Mouse (Mus musculus): Measurements from ENCODE around the gene Tmed9. TPM values are rescaled to one million over a fixed set of nuclear protein-coding genes. Genes with fewer than 3 reads are reported as not detected.
A peak's percentile ranks its signal among the peaks of the same experiment; 100 is the strongest.

Gene Tmed9
- total and polyA plus RNA-seq, 3 experiments = 88.2 to 196 (median 194) TPM

DNA sequence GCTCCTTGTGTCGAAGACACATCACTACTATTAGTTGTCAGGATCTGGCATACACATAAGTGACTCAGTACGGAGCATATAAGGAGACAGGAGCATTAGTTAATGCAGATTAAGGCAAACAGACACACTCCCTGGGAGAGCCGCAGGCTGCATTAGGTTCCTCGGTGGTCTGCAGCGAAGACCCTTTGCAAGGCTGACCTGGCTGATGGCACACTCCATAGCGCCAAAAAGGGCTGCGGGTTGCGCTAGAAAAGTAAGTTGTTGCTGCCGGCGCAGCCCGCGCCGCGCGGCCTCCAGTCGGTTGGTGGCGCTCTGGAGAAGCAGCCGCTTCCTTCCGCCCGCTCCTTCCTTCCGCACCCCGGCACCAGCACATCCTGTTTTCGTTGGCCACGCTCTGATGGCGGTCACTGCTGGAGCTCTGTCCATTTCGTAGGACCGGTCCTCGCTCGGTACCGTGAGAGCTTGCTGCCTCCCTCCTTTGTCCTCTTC is 61.2 kb downstream of the Tmed9 start, which contains the start of gene Ddx46 (continued):
- peak; percentile 75 for TF ChIP-seq TBP (conservative IDR thresholded peaks at IDR 0.05; ENCODE audit: low read depth, low read length)
- TF ChIP-seq POLR2A (IDR thresholded peaks at IDR 0.05; ENCODE audit: low read depth, low read length) = peak; percentile 89
- peak; percentile 65; the same call in 1 of the 2 replicates for TF ChIP-seq MAX (IDR thresholded peaks at IDR 0.05; ENCODE audit: low read length)
- no peak for TF ChIP-seq RAD21 (IDR thresholded peaks at IDR 0.05; ENCODE audit: low read depth, low read length)
- TF ChIP-seq NRF1 (IDR thresholded peaks at IDR 0.05; ENCODE audit: low read depth, low read length) = peak; percentile 74
- peak; percentile 94 for TF ChIP-seq GABPA (IDR thresholded peaks at IDR 0.05; ENCODE audit: insufficient replicate concordance, low read depth, low read length)
- 0 out of 2 replicates have a peak, but pooled peaks have one; percentile 27 for TF ChIP-seq BHLHE40 (IDR thresholded peaks at IDR 0.05; ENCODE audit: low read depth, low read length)
- peak; percentile 59 for TF ChIP-seq ZMIZ1 (IDR thresholded peaks at IDR 0.05; ENCODE audit: low read depth, low read length)
- peak; percentile 96 for TF ChIP-seq SIN3A (IDR thresholded peaks at IDR 0.05; ENCODE audit: low read length)
- TF ChIP-seq EP300 (IDR thresholded peaks at IDR 0.05; ENCODE audit: low read length) = no peak

DNA sequence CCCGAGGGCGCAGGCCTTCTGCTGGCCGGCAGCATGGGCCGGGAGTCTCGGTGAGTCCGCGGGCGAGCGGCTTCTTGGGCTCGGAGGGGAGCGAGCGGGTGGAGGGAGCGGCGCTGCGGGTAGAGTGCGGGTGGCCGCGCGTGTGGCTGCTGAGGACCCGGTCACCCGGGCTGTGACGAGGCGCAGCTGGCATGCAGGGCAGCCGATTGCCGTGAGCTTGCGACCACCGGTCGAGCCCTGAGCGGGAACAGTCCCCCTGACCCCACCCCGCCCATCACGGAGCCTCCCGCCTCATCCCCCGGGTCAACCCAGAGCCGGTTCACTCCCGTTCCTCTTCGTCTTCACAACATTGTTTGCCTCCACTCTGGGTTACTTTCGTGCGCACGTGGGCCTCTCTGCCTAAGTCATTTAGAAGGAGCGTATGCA is 61.6 kb downstream of the Tmed9 start:
- peak overlapping the region; percentile 95; the same call in 1 of the 2 replicates for H3K4me2 ChIP-seq (ENCODE audit: insufficient read depth, low read depth, poor library complexity, severe bottlenecking)
- H3K27me3 ChIP-seq (replicated peaks) = no peaks in the 10 kb centered on the region
- dilution Hi-C loops (cut with MboI; ENCODE audit: extremely low pct_ligation_motif_present, extremely low pct_unique_long_range_greater_than_20kb, low sequenced_read_pairs) = no loop called here
- TF ChIP-seq CHD1 (IDR thresholded peaks at IDR 0.05; ENCODE audit: low read depth, low read length) (0 out of 2 replicates have a peak, but pooled peaks have one; percentile 37), E2F4 (IDR thresholded peaks at IDR 0.05; ENCODE audit: insufficient replicate concordance, low read depth, low read length) (no peak), MXI1 (IDR thresholded peaks at IDR 0.05; ENCODE audit: low read depth, low read length) (0 out of 2 replicates have a peak, but pooled peaks have one; percentile 2), ZC3H11A (IDR thresholded peaks at IDR 0.05; ENCODE audit: low read depth, low read length) (no peak), UBTF (IDR thresholded peaks at IDR 0.05; ENCODE audit: low read depth, low read length) (0 out of 2 replicates have a peak, but pooled peaks have one; percentile 57), MAZ (IDR thresholded peaks at IDR 0.05; ENCODE audit: low read depth, low read length) (0 out of 2 replicates have a peak, but pooled peaks have one; percentile 34), HCFC1 (IDR thresholded peaks at IDR 0.05; ENCODE audit: low read depth, low read length) (no peak), BHLHE40 (IDR thresholded peaks at IDR 0.05; ENCODE audit: low read depth, low read length) (no peak), MYC (IDR thresholded peaks at IDR 0.05; ENCODE audit: low read depth, low read length) (no peak), SIN3A (IDR thresholded peaks at IDR 0.05; ENCODE audit: low read length) (peak; percentile 28)
- H3K27ac ChIP-seq (ENCODE audit: insufficient read depth, low read depth) = no peak overlapping the region
- peaks cover 6 to 23% of the 10 kb centered on the region in 2 experiments; a peak in 3 of 4 replicates for H3K4me1 ChIP-seq (ENCODE audit: control insufficient read depth in 1 of 2, insufficient read depth in 2 of 2)
- peak overlapping the region; percentile 95 to 98 (median 96) for H3K4me3 ChIP-seq (replicated peaks in 1 of 3; ENCODE audit: low read depth in 2 of 3, low read length in 2 of 3, poor library complexity in 1 of 3)
- in situ Hi-C loops (cut with MboI; ENCODE audit: low pct_ligation_motif_present, low pct_unique_long_range_greater_than_20kb, low sequenced_read_pairs) = no loop called here
- no peaks in the 10 kb centered on the region for H3K9me3 ChIP-seq (replicated peaks; ENCODE audit: low read length)
- DNase-seq (ENCODE audit: extremely low read depth) = no peak
- H3K36me3 ChIP-seq (replicated peaks in 1 of 2; ENCODE audit: control insufficient read depth in 1 of 2, insufficient read depth in 1 of 2, low read length in 1 of 2) = peaks cover 19 to 63% of the 10 kb centered on the region in 2 experiments
- peaks cover 33% of the 10 kb centered on the region for H3K79me2 ChIP-seq (replicated peaks; ENCODE audit: control insufficient read depth, extremely low read depth, insufficient read depth, poor library complexity, severe bottlenecking)
- H3K9ac ChIP-seq (ENCODE audit: insufficient read depth, low read depth) = peak overlapping the region; percentile 88

All from CH12.LX (cell line).